9 mouse cellular contexts compared by ENCODE assay signal in the genomic region with DNA sequence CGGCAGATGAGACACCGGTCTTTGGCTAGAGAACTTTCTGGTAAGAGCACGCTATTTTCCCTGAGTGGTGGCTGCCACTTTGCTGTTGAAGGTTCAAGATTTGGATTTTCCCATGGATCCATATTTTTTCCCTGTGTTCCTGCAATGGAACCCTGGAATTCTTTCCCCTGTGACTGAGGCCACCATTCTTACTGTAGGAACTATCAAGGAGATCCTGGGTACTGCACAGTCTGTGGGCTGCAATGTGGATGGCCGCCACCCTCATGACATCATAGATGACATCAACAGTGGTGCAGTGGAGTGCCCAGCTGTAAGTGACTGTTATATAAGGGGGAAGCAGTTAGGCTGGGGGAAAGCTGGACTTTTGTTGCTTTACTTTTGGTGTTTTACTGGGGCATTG. TPM values are rescaled to one million over a fixed set of nuclear protein-coding genes. Genes with fewer than 3 reads are reported as not detected.
DNase-seq lines count a peak whose midpoint lies in the region; ATAC-seq and TF ChIP-seq lines count a peak whose summit lies in the region.
"Had no signal": no experiment of that assay in that cellular context is flagged by ENCODE, and none has a peak within 500 bp of the region (broad histone marks: within the 10 kb centered on the region; RNA-seq: fewer than 3 reads in every experiment).

No protein-coding gene starts in this region.

- peak overlapping the region; percentile 84 for H3K4me2 ChIP-seq in heart, embryonic 16.5 days (ENCODE audit: low read depth, low read length)
- peak overlapping the region; percentile 97 for H3K4me2 ChIP-seq in hindbrain, embryonic 13.5 days
- peak overlapping the region; percentile 78 for H3K4me2 ChIP-seq in midbrain, embryonic 12.5 days (replicated peaks)

- peaks cover 41% of the 10 kb centered on the region for H3K4me1 ChIP-seq in heart, embryonic 16.5 days (ENCODE audit: control insufficient read depth, insufficient read depth, low read length)
- peaks cover 0 to 4% of the 10 kb centered on the region in 2 experiments; a peak in 1 of 4 replicates for H3K4me1 ChIP-seq in ES-E14 (ENCODE audit: control insufficient read depth in 2 of 2, insufficient read depth in 2 of 2, low read length in 2 of 2, poor library complexity in 1 of 2)
- peaks cover 64% of the 10 kb centered on the region for H3K4me1 ChIP-seq in hindbrain, embryonic 13.5 days (replicated peaks)
- peaks cover 56% of the 10 kb centered on the region for H3K4me1 ChIP-seq in midbrain, embryonic 12.5 days

- H3K36me3 ChIP-seq in heart, embryonic 16.5 days (ENCODE audit: control insufficient read depth, insufficient read depth) = peaks cover 22% of the 10 kb centered on the region
- peaks cover 32% of the 10 kb centered on the region for H3K36me3 ChIP-seq in ES-E14 (ENCODE audit: control insufficient read depth, insufficient read depth, low read length, poor library complexity, severe bottlenecking)
- H3K36me3 ChIP-seq in hindbrain, embryonic 13.5 days = peaks cover 30% of the 10 kb centered on the region
- peaks cover 25% of the 10 kb centered on the region for H3K36me3 ChIP-seq in midbrain, embryonic 12.5 days

- no peak for DNase-seq in heart, adult 8-10 months (ENCODE audit: low spot score)
- no peak for DNase-seq in ES-E14 (ENCODE audit: low read depth, low spot score)
- no peak for DNase-seq in ovary, adult 18-20 months (ENCODE audit: low spot score)
- DNase-seq in testis, postnatal 10 days (ENCODE audit: low spot score) = no peak
- no peak for DNase-seq in urinary bladder, adult 18-20 months (ENCODE audit: low spot score in 2 of 2)
- DNase-seq: kidney, adult 11 months had no signal

- 68% methylated on average over 4 of the region's 4 CpGs for WGBS in heart, embryonic 16.5 days
- 75% methylated on average over 4 of the region's 4 CpGs for WGBS in hindbrain, embryonic 13.5 days
- 75% methylated on average over 4 of the region's 4 CpGs for WGBS in midbrain, embryonic 12.5 days

- H3K27me3 ChIP-seq in heart, embryonic 16.5 days (ENCODE audit: control insufficient read depth, insufficient read depth, low read length) = no peaks in the 10 kb centered on the region
- H3K27me3 ChIP-seq in hindbrain, embryonic 13.5 days = no peaks in the 10 kb centered on the region
- no peaks in the 10 kb centered on the region for H3K27me3 ChIP-seq in midbrain, embryonic 12.5 days

- no peak for ATAC-seq in heart, embryonic 16.5 days (replicated peaks; ENCODE audit: extremely low read depth, insufficient read depth, low FRiP score)
- no peak for ATAC-seq in hindbrain, embryonic 13.5 days (ENCODE audit: low FRiP score)
- ATAC-seq in midbrain, embryonic 12.5 days (ENCODE audit: low FRiP score, low read depth) = no peak

- H3K9me3 ChIP-seq in heart, embryonic 16.5 days (replicated peaks; ENCODE audit: control insufficient read depth, low read length) = no peaks in the 10 kb centered on the region
- H3K9me3 ChIP-seq in ES-E14 (ENCODE audit: control insufficient read depth, insufficient read depth, low read depth, low read length) = no peaks in the 10 kb centered on the region
- H3K9me3 ChIP-seq in hindbrain, embryonic 13.5 days = no peaks in the 10 kb centered on the region
- no peaks in the 10 kb centered on the region for H3K9me3 ChIP-seq in midbrain, embryonic 12.5 days

- H3K9ac ChIP-seq in heart, embryonic 16.5 days (ENCODE audit: low read length) = peak overlapping the region; percentile 91; the same call in 1 of the 2 replicates
- peak overlapping the region; percentile 100 for H3K9ac ChIP-seq in ES-E14 (ENCODE audit: insufficient read depth, low read depth, low read length, poor library complexity, severe bottlenecking)
- peak overlapping the region; percentile 91; the same call in 1 of the 2 replicates for H3K9ac ChIP-seq in hindbrain, embryonic 13.5 days
- no peak overlapping the region for H3K9ac ChIP-seq in midbrain, embryonic 12.5 days (replicated peaks)

- peak overlapping the region; percentile 72 for H3K4me3 ChIP-seq in heart, embryonic 16.5 days (ENCODE audit: low read length)
- peak overlapping the region; percentile 84 to 99 for H3K4me3 ChIP-seq in ES-E14 (ENCODE audit: insufficient read depth in 1 of 2, low read depth in 1 of 2, low read length in 2 of 2, poor library complexity in 1 of 2, severe bottlenecking in 1 of 2)
- peak overlapping the region; percentile 5; the same call in 1 of the 2 replicates for H3K4me3 ChIP-seq in hindbrain, embryonic 13.5 days
- peak overlapping the region; percentile 74 for H3K4me3 ChIP-seq in midbrain, embryonic 12.5 days

- H3K27ac ChIP-seq in heart, embryonic 16.5 days (ENCODE audit: low read length) = no peak overlapping the region
- no peak overlapping the region for H3K27ac ChIP-seq in ES-E14 (ENCODE audit: insufficient read depth, low read depth, low read length, poor library complexity, severe bottlenecking)
- no peak overlapping the region for H3K27ac ChIP-seq in hindbrain, embryonic 13.5 days
- no peak overlapping the region for H3K27ac ChIP-seq in midbrain, embryonic 12.5 days (replicated peaks)

- in situ Hi-C loops in ES-E14 (cut with MboI; ENCODE audit: low sequenced_read_pairs in 2 of 2, unreplicated experiment in 2 of 2) = no loop called here

TF ChIP-seq in ES-E14, 5 proteins besides CTCF, POLR2A, EP300 and RAD21:
- no peak for TF ChIP-seq MAFK (IDR thresholded peaks at IDR 0.05; ENCODE audit: insufficient read depth, low read depth, low read length)
- TF ChIP-seq CHD2 (IDR thresholded peaks at IDR 0.05; ENCODE audit: low read depth, low read length) = no peak
- no peak for TF ChIP-seq ZNF384 (IDR thresholded peaks at IDR 0.05; ENCODE audit: low read depth, low read length)
- TF ChIP-seq HCFC1 (IDR thresholded peaks at IDR 0.05; ENCODE audit: borderline replicate concordance, insufficient read depth, low read length) = no peak
- no peak for TF ChIP-seq ZC3H11A (IDR thresholded peaks at IDR 0.05; ENCODE audit: borderline replicate concordance, low read depth, low read length)

RNA-seq across cellular contexts. Expression of a gene that starts 2.1 kb away (rescaled TPM):
- 8.2 and 8.8 TPM in 2 replicates for polyA plus RNA-seq in heart, embryonic 16.5 days (2015; fragmentation: Nextera tagmentation; extraction: Ambion mirVana)
- total RNA-seq in heart, adult 8-10 months (2022) = 10 to 100 TPM; 13.1 to 21.8 (median 17.5) TPM
- 16.7 and 27.7 TPM in 2 replicates for total RNA-seq in ES-E14 (2012; rRNA removed)
- polyA plus RNA-seq in hindbrain, embryonic 13.5 days (2015; fragmentation: Nextera tagmentation; extraction: Ambion mirVana) = 19.6 and 26.0 TPM in 2 replicates
- polyA plus RNA-seq in midbrain, embryonic 12.5 days (2016; fragmentation: Nextera tagmentation; extraction: Ambion mirVana) = 16.2 and 21.1 TPM in 2 replicates

RNA-seq across cellular contexts. Expression of a gene that starts 2.2 kb away (rescaled TPM):
- 90.1 and 92.2 TPM in 2 replicates for polyA plus RNA-seq in heart, embryonic 16.5 days (2015; fragmentation: Nextera tagmentation; extraction: Ambion mirVana)
- 10 to 100 TPM; 56.3 to 66.1 (median 58.9) TPM for total RNA-seq in heart, adult 8-10 months (2022)
- 2,117 and 2,535 TPM in 2 replicates for total RNA-seq in ES-E14 (2012; rRNA removed)
- polyA plus RNA-seq in hindbrain, embryonic 13.5 days (2015; fragmentation: Nextera tagmentation; extraction: Ambion mirVana) = 92.0 and 108 TPM in 2 replicates
- 108 and 111 TPM in 2 replicates for polyA plus RNA-seq in midbrain, embryonic 12.5 days (2016; fragmentation: Nextera tagmentation; extraction: Ambion mirVana)

RNA-seq across cellular contexts. Expression of a gene that starts 18.3 kb away (rescaled TPM):
- polyA plus RNA-seq in heart, embryonic 16.5 days (2015; fragmentation: Nextera tagmentation; extraction: Ambion mirVana) = 24.3 and 25.4 TPM in 2 replicates
- 10 to 100 TPM; 15.2 to 20.2 (median 17.1) TPM for total RNA-seq in heart, adult 8-10 months (2022)
- 25.7 and 77.9 TPM in 2 replicates for total RNA-seq in ES-E14 (2012; rRNA removed)
- polyA plus RNA-seq in hindbrain, embryonic 13.5 days (2015; fragmentation: Nextera tagmentation; extraction: Ambion mirVana) = 19.8 and 25.7 TPM in 2 replicates
- polyA plus RNA-seq in midbrain, embryonic 12.5 days (2016; fragmentation: Nextera tagmentation; extraction: Ambion mirVana) = 21.3 and 24.1 TPM in 2 replicates

Comparison
In these comparisons a context has a peak if more than half of its experiments do, and no peak if none do; other contexts are left out.
1. H3K4me3 ChIP-seq: peak in every context shown above with its lines; median percentile 92 in ES-E14; 74 in midbrain, embryonic 12.5 days; 72 in heart, embryonic 16.5 days; 5 in hindbrain, embryonic 13.5 days.